Mouse (Mus musculus) cerebellum, postnatal 36 days (tissue): Measurements from ENCODE around the gene Sp100.
"Not testable (repeated sequence)": the region's sequence is repeated elsewhere in the genome, so short reads cannot be mapped to it uniquely, and the experiment has no call there.

Experiments used
- DNase-seq, 2 experiments: peaks; one replicate each; pipeline ENCODE4 v3.0.0; 2021 to 2022; ENCODE audit warnings: mixed read lengths in 2 of 2

The Sp100 gene

DNA sequence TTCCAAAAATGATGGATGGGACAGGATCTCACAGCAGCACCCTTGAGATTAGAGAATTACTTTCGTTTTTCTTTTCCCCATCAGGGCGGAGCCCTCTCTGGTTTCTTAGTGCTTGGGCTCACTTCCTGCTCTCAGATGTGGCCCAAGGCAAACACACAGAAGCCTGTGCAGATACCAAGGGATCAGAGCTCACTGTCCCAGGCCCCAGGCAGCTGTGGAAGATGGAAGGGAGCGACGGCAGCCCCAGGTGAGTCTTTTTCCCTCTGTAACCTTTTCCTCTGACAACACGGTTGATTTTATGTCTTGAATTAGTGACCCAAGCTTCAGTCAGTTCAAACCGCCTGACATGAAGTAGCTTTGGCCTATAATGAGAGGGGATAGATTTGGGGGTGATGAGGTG is at the start of gene Sp100:
Gene Sp100, plus strand, starts transcription at position 108 of the 400 bp plus-strand sequence.
- not testable (repeated sequence) for DNase-seq

- not testable (repeated sequence) for DNase-seq
Measured at GRCm38 (mm10) chr1:85600078-85600477, 49.7 kb upstream of the Sp100 start, which contains the start of gene Sp140. Gene Sp140, plus strand, starts transcription at chr1:85600378.

- DNase-seq: not testable (repeated sequence)
Measured at GRCm38 (mm10) chr1:85600794-85601193, 49.0 kb upstream of the Sp100 start.

- not testable (repeated sequence) for DNase-seq
Measured at GRCm38 (mm10) chr1:85604341-85604740, 45.4 kb upstream of the Sp100 start.

- not testable (repeated sequence) for DNase-seq
Measured at GRCm38 (mm10) chr1:85608361-85608760, 41.4 kb upstream of the Sp100 start.

DNA sequence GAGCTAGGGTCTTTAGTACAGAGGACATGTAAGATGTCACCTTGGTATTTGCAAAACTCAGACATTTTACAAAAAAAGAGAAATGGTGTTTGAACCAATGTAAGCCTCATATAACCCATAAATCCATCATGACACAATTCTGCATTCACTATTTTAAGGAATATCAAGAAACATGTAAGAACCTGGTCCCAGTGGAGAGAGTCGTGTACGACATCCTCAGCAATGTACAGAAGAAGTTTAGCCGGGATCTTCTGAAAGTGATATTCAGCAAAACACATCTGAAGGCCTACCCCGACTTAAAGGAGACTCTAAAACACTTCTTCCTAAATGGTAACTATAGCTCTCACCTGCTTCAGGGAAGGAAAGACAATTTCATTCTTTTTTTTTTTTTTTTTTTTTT is 39.2 kb upstream of the Sp100 start:
- not testable (repeated sequence) for DNase-seq

- not testable (repeated sequence) for DNase-seq
Measured at GRCm38 (mm10) chr1:85615096-85615495, 34.7 kb upstream of the Sp100 start.

- DNase-seq: not testable (repeated sequence)
Measured at GRCm38 (mm10) chr1:85615819-85616218, 34.0 kb upstream of the Sp100 start.

DNA sequence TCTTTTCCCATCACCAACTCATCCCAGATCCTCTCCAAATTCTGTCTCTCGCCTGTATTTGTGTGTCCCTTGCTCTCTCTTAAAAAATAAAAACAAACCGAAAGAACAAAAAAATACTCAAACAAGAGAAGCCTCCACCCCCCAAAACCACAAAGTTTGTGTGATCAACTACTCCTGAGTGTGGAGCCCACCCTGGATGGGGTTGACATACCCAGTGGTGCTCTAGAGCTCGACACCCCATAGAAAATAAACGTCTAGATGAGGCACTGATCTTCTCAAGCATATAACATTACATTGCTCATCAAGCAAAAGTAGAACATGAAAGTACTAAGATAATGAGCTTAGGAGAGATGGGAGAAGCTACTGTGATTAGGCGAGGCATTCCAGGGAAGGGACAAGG is 32.6 kb upstream of the Sp100 start:
- not testable (repeated sequence) for DNase-seq

DNA sequence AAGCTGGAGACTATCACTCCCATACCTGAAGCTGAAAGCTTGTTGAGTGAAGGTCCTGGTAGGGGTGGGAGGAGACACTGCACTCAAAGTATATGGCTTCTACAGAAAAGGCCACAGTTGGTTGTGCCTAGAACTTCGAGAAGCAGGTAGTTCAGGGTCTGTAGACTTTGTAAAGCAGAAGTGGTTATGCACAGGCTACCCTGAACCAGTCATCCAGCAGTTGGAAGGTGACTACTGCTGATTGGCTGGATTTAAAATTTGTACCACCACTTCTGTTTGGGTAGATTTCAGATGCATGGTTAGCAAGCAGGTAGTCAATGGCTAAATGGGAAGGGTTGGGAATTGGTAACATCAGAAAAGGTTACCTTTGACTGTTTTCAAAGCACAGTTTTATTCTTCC is 31.1 kb upstream of the Sp100 start:
- DNase-seq: not testable (repeated sequence)

DNA sequence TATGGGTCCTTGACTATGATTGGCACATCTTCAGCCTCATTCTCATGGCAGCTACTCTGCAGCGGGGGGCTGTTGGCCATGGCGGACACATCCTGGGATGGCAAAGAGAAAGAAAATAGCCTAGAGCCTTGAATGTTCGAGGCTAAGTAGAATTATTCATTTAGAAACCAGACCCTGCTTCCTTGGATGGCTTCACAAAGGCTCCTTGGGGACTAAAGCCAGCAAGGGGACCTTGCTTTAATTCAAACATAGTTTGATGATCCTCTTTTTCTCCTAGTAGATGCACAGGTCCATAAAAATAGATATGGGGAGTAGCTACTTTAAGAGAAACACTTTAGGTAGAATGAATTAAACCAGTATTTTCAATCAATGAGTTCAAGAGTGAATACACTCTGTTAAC is 12.9 kb upstream of the Sp100 start:
- DNase-seq: not testable (repeated sequence)

GRCm38 (mm10) chr1:85638144-85638543 is 11.6 kb upstream of the Sp100 start:
- not testable (repeated sequence) for DNase-seq

GRCm38 (mm10) chr1:85650524-85650923 is 736 bp downstream of the Sp100 start:
- peak in 1 of 2 experiments; percentile 3 for DNase-seq

- DNase-seq: peak; percentile 19 to 20
Measured at GRCm38 (mm10) chr1:85651770-85652275, 2.0 kb downstream of the Sp100 start.

GRCm38 (mm10) chr1:85657211-85657610 is 7.4 kb downstream of the Sp100 start:
- not testable (repeated sequence) for DNase-seq

- DNase-seq: no peak
Measured at GRCm38 (mm10) chr1:85664266-85664665, 14.5 kb downstream of the Sp100 start.

GRCm38 (mm10) chr1:85680226-85680625 is 30.4 kb downstream of the Sp100 start:
- no peak for DNase-seq

DNA sequence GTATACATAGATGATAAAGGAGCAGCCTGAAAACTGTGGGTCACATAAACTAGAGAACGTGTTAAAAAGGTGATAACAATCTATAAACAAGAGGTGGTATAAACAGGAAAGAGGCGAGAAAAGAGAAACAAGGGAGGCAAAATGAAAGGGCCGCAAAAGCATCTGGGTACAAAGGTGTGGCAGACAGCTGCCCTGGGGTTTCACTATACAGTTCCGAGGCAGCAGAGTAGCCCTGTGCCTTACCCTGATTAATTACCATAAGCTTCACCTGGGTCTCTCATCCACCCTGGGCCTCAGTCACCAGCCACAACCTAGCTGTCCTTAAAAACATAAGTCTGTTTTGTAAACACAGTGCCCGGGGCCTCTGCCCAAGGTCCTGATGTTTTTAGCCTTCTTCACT is 36.9 kb downstream of the Sp100 start:
- no peak for DNase-seq

DNA sequence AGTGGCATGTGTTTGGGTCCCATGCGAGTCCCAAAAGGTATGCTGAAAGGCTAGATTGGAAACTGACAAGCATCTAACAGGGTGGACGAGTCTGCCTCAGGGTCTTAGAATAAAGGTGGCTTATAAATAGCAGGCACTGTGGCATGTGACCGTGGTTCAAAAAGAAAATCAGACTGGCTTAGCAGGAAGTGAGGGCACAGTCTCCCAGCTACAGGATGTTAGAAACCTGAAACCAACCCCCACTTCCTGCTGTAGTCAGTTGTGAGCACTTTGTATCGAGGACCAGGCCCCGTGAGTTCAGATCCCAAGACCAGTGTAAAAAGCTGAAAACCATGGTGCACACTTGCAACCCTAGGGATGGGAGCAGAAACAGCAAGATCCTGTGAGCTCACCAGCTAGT is 37.6 kb downstream of the Sp100 start:
- DNase-seq: no peak

GRCm38 (mm10) chr1:85690544-85690943 is 40.8 kb downstream of the Sp100 start:
- DNase-seq: no peak

- DNase-seq: no peak
Measured at GRCm38 (mm10) chr1:85692281-85692680, 42.5 kb downstream of the Sp100 start.

GRCm38 (mm10) chr1:85693280-85693679 is 43.5 kb downstream of the Sp100 start:
- DNase-seq: no peak

- no peak for DNase-seq
Measured at GRCm38 (mm10) chr1:85695646-85696045, 45.9 kb downstream of the Sp100 start.

DNA sequence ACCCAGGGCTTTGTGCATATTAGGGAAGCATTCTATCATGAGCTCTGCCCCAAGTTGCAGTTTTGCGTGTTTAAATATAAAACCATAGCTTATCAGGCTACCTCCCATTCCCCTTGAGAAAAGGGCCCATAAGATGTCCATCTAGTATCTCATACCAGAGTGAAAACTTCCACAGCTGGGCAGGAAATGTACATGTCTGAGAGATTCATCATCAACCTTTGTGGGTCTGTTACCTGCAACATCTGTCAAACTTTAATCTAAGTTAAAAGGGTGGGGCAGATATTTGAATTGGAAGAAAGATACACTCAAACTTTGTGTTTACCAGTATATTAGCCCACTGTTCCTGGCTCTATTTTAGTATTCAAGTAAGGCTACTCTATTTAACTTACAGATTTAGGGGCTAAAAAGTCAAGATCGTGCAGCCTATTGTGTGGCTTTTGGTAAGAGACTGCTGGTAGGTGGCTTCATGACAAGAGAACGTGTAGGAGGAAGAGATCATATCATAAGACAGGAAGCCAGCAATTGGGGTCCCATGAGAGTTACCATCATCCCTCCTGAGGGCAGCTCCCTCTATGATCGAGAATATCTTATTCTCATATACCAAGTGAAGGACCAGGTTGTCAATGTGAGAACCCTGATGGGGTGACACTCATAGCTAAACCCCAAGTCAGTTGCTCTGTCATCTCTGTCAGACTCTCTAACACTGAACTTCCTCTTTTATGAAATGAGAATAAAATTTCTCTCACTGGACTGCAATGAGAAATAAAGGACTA is 48.1 kb downstream of the Sp100 start:
- no peak for DNase-seq
